Mouse (Mus musculus): ENCODE results near the gene Impg1.

DNA sequence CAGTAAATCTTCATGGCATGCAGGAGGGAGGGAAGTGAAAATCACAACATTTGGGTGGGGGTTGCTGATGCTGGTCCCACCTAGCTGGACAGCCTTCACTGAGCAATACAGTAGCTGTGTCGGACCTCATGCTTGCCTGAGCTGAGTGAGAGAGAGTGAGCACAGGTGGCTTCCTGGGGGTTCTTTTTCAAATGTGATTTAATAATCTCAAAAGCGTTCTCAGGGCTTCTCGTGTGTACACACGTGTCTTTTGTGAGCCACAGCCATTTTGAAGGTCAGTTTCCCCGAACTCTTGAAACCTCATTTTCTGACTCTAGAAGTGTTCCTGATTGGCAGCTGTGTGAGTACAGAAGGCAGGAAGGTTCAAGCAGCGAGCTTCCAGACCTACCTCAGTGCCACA is 122.8 kb downstream of the Impg1 start:
- TF ChIP-seq POLR2A (IDR thresholded peaks at IDR 0.05; ENCODE audit: control insufficient read depth, extremely low read depth, insufficient read depth, low read length, poor library complexity) (no peak), CTCF (IDR thresholded peaks at IDR 0.05; ENCODE audit: borderline replicate concordance, control insufficient read depth, extremely low read depth, insufficient read depth, low read length, poor library complexity) (no peak)

All from thymus, adult 2 months (tissue).